In the genomic region with DNA sequence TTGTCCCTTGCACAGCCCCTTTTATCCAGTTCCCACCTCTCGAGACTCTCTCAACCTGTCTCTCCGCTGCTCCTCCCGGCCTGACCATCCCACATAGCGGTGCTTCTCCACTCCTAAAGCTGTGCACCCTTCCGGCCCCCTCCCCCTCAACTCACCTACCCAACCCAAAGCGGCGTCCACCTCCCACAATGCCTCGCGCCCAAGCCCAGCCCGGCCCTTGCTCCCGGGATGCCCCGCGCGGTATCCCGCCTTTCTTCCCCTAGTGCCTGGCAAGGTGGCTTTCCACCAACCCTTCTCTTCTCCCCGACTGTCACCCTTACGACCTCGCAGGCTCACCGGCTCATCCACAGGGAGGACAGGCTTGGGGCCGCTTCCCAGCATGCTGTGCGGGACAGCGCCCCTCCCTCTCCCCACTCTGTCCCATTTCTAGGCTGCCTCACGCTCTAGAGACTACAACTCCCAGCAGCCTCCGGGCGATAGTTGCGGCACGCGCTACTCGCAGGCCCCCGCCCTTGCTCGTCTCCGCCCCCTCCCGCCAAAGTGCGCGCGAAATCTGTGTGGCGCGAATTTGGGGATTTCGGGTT, we compare ENCODE assay signal across 8 mouse cellular contexts. TPM values are rescaled to one million over a fixed set of nuclear protein-coding genes. Genes with fewer than 3 reads are reported as not detected.
DNase-seq lines count a peak whose midpoint lies in the region; ATAC-seq and TF ChIP-seq lines count a peak whose summit lies in the region.

Gene Zswim9 (minus strand): TSS at position 414 of the 584 bp plus-strand sequence.

- H3K9me3 ChIP-seq in megakaryocyte, embryonic 14.5 days, result no peaks in the 10 kb centered on the region

- 0 out of 2 replicates have a peak, but pooled peaks have one; percentile 11 for TF ChIP-seq POLR2A in cortical plate, adult 2 months (IDR thresholded peaks at IDR 0.05; ENCODE audit: extremely low read depth, insufficient read depth, low read length)

- H3K4me1 ChIP-seq in cortical plate, adult 2 months (ENCODE audit: control insufficient read depth, insufficient read depth, low read length), result peaks cover 2% of the 10 kb centered on the region
- H3K4me1 ChIP-seq in megakaryocyte, embryonic 14.5 days, result peaks cover 20% of the 10 kb centered on the region

- no peak for TF ChIP-seq CTCF in cortical plate, adult 2 months (IDR thresholded peaks at IDR 0.05; ENCODE audit: extremely low read depth, insufficient read depth, low read length)

- H3K27ac ChIP-seq in cortical plate, adult 2 months (ENCODE audit: insufficient read depth, low read length), result peak within 1 kb of the TSS; percentile 95

- H3K27me3 ChIP-seq in megakaryocyte, embryonic 14.5 days (replicated peaks), result no peaks in the 10 kb centered on the region

- ATAC-seq in activated CD4-positive, CD25-positive, alpha-beta regulatory T cell, adult 4 months, result peak; percentile 97

- peaks cover 58% of the 10 kb centered on the region for H3K36me3 ChIP-seq in megakaryocyte, embryonic 14.5 days (replicated peaks; ENCODE audit: low read length)

- peak within 1 kb of the TSS; percentile 98 for H3K4me3 ChIP-seq in cortical plate, adult 2 months (ENCODE audit: insufficient read depth, low read length)
- H3K4me3 ChIP-seq in megakaryocyte, embryonic 14.5 days (replicated peaks), result peak within 1 kb of the TSS; percentile 99

- DNase-seq in gastrocnemius, adult 8-10 months (ENCODE audit: low spot score in 2 of 2), result peak; percentile 82 to 85
- DNase-seq in hindlimb bud, embryonic 11.5 days (ENCODE audit: extremely low spot score, low read depth, low spot score), result peak; percentile 66
- DNase-seq in left cerebral cortex, adult 8-10 months (ENCODE audit: low spot score in 2 of 2), result peak; percentile 91
- DNase-seq in right cerebral cortex, postnatal 10 days (ENCODE audit: low spot score in 2 of 2), result peak; percentile 95 to 96
- DNase-seq in urinary bladder, postnatal 25 days (ENCODE audit: low spot score), result peak; percentile 88

RNA-seq across cellular contexts. Expression of gene Zswim9, which starts in this region (rescaled TPM):
- 1 to 10 TPM; 1.9 to 2.2 TPM for polyA plus RNA-seq in activated CD4-positive, CD25-positive, alpha-beta regulatory T cell, adult 4 months (2017; shearing (Covaris generic))
- polyA plus RNA-seq in cortical plate, adult 2 months (2012; rRNA removed), result 8.5 and 8.6 TPM in 2 replicates
- total RNA-seq in gastrocnemius, adult 8-10 months (2022), result 10 to 100 TPM; 13.0 to 15.2 (median 14.0) TPM
- total RNA-seq in left cerebral cortex, adult 8-10 months (2022), result 10 to 100 TPM; 14.6 to 17.4 (median 15.5) TPM
- 1.1 TPM in 1 of 2 replicates, not detected in the other for polyA plus RNA-seq in megakaryocyte, embryonic 14.5 days (2012; ENCODE audit: insufficient read depth, low replicate concordance)

Comparison
In these comparisons a context has a peak if more than half of its experiments do, and no peak if none do; other contexts are left out.
1. Peak in every context shown above with its lines: DNase-seq, ATAC-seq, H3K4me3 ChIP-seq and H3K27ac ChIP-seq.